Mouse (Mus musculus) G1E-ER4 (cell line): ENCODE measurements around the gene Serpina3c. TPM values are rescaled to one million over a fixed set of nuclear protein-coding genes. Genes with fewer than 3 reads are reported as not detected.
"Not testable (repeated sequence)": the region's sequence is repeated elsewhere in the genome, so short reads cannot be mapped to it uniquely, and the experiment has no call there.

Experiments
- GATA1 ChIP-seq: IDR thresholded peaks from one replicate; pipeline ENCODE4 v1.8.0; 2012; ENCODE audit warnings: low read length, inconsistent platforms
- polyA plus RNA-seq: library from polyadenylated mRNA; stranded (reverse); fragments of >175 nt; gene quantifications from 2 replicates; pipeline ENCODE4 v1.2.3, GENCODE M21; 2012

Gene Serpina3c
- polyA plus RNA-seq, 1 experiment = not detected

DNA sequence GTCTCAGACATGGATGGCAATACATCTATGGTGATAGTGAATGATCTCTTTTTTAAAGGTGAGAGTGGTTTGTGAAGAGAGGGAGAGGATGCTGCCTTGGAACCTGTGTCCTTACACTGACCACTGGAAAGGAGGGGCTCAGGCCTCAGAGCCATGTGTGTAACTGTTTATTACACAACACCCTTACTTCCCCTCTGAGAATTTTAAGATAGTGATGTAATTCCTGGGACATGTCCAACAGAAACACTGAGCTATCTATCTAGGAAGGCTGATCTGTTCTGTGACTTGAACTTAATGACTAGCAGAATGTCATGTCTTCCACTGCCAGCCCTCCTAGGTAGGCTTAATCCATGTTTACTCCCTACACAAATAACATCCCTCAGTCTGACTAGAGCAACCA is 22.6 kb downstream of the Serpina3c start:
- TF ChIP-seq GATA1 = no peak

DNA sequence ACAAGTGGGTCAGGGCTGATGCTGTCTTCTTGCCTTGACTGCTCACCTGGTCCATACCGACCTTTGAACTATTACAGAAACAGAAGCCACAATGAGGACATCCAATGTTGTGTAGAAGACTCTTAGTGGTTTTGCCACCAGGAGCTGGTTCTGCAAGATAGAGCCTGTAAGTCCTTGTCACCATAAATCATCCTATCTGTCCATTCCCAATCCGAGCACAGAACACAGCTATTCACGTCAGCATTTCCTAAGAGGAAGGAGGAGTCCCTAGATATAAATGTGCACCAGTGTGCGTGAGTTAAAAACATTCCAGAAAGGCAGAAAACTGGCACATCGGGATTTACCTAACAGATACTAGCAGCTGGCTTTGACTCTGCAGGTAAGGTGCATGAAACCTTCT is 26.0 kb downstream of the Serpina3c start, which contains the start of gene Serpina3b:
Serpina3b (plus strand) TSS at position 301 of the 400 bp plus-strand sequence.
- no peak for TF ChIP-seq GATA1

DNA sequence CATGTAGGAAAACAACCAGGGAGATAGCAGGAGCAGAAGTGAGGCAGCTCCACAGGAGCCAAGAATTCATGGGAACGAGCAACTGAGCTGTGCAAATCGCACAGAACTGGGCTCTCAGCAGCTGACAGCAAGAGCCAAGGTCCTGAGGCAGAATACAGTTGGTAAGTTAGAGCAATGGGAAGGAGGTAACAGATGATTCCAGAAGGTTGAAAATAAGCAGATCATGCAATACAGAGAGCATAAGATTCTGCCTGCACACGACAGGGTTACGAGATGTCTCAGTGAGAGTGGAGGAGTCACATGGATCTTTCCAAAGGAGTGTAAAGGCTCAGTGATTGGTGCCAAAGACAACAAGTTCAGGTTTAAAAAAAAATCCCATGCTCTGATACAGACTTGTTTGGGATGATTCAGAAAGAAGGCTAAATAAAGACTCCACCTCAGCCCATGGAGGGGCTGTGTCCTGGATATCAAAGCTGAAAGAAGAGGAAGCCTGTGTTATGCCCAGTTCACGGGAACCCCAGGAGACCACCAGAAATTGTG is 28.6 kb downstream of the Serpina3c start:
- no peak for TF ChIP-seq GATA1

DNA sequence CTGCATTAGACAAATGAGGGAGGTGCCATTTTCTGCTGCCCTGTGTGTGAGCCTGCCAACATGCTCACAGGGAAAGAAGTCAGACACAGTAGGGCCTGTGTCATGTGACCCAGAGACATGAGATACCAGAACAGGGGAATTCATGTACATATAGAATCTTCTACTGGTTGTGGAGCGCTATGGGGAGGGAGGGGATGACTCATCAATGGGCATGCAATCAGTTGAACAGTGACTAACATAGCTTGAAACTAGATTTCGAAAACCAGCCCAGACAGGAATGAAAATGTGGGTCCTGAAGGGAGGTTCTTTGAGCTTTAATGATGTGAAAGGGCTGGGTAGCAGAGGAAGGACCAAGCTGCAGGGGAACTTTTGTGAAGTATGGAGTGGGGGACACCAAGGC is 29.7 kb downstream of the Serpina3c start:
- TF ChIP-seq GATA1 = no peak

DNA sequence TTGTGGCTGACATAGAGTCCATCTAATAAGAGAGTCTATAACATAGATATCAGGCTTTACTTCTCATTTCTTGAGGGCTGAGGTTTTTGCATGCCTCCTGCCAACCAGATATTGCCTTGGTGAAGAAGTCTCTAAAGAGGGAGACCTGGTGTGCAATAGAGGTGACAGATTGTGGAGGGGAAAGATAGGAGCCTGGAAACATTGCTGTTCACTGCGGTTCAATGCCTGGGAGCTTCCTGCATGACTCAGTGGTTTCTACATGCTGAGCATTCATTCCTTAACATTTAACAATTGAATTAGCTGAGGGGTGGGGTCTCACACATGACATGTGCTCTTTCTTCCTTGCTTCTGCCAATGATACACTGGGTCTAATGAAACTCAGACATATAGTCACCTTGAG is 30.6 kb downstream of the Serpina3c start:
- TF ChIP-seq GATA1 = no peak

DNA sequence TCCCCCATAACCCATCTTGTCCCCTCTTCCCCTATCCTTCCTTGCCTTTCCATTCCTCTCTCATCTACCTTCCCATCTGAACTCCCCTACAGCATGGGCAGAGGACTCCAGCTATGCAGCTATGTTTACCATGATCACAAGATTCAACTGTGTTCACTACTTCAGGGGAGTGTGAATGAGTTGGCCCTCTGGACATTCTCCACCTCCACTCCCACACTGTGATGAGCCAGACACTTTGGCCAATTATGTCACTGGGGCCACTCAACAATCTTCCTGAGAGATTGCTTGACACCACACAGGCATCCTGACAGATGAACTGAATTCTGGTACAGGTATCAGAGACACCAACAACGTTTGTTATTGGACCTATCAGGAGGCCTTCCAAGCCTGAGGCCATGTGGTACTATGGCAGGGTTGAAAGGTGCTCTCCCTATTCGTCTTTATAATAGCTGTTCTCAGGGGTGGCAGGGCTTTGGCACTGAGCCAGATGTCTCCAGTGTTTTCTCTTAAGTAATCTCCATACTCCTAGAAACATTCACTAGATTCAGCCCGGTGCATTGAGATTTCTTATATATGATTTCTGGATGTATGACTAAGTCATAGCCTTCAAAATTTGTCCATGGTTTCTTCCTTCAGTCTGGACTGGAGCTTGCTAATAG is 38.6 kb downstream of the Serpina3c start:
- TF ChIP-seq GATA1 = no peak

DNA sequence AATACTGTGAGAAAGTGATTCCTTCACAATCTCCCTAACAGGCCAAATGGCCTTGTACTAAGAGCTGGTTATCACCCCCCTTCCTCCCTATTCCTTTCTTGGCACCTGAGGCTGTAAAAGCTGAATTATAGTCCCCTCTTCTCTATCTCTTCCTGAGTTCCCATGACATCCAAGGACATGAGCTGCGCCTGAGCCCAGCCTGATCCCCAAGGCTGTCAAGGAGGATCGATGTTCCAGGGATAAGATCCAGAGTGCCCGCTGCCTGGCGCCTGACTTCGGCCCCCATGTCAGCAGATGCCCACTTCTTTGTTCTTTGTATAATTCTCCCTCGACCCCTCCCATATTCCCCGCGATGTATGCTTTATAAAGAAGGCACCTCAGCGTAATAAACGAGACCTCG is 41.3 kb downstream of the Serpina3c start, which contains the start of gene Serpina3a:
Serpina3a (plus strand) TSS at position 392 of the 400 bp plus-strand sequence.
- not testable (repeated sequence) for TF ChIP-seq GATA1

DNA sequence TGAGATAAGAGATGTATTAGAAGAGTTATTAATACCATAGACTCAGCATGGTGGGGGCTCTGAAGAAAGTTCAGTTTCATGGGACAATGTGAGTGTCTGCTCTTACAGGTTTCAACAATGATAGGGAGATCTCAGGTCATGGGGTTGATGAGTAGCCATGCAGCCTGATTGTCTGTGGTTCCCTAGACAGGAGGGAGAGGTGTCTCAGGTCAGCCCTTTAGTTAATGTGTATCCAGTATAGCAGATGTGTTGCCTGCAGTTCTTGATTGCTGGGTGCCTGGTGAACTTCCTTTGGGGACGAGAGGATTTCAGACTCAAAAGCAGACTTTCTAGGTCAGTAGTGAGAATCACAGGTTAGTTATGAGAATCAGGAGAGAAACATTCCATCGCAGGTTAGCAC is 45.2 kb downstream of the Serpina3c start:
- TF ChIP-seq GATA1 = no peak

DNA sequence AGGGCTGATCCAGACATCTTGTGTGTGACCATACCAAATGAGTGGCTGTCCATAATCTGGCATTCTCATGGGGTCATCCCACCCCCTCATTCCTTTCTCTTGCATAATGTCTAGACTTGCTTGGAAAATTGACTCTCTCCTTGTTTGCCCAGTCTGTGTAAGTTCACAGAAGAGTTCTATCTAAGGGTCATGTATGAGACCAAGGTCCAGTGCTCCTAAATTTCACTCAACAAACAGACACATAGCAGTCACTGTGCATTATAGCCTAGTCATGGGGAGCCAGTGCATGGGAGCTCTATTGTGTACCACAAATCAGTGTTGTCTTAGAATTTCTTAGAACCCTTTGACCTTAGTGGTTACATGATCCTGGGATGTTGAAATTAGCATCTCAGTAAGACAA is 46.8 kb downstream of the Serpina3c start:
- TF ChIP-seq GATA1 = no peak

DNA sequence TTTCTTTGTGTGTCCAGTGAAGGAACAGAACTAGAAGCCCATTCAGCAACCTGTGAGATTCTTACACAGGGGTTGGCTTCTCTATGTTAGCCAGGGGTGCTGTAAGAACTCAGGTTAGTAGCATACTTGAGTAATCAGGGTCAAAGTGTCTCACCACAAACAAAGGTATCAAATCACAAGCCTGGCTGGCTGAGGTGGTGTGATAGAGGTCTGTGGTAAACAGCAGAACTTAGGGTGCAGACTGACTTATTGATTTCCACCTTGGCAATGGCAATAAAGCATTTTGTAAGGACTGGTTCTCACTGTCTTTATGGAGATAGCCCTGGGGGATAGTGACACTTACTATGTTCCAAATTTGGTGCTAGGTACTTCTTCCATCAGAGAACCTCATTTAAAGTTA is 47.8 kb downstream of the Serpina3c start:
- TF ChIP-seq GATA1 = no peak

DNA sequence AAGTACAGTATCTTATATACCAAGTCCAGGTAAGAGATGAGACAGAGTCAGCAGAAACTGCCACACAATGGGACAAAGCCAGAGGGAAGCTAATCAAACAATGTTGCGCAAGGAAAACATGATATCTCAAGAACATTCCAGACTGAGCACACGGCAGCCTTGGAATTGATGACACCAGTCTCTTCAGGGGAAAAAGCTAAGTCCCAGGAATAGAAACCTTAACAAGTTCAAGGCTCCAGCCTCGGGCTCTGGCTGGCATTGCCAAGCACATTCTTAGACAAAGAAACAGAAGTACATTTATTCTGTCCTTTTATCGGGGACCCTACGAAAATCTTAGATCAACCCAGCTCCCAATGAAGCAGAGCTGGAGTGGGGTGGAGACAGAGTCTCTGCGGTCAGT is 52.9 kb downstream of the Serpina3c start, which contains the start of gene Serpina5:
Serpina5 (plus strand) TSS at position 346 of the 400 bp plus-strand sequence.
- no peak for TF ChIP-seq GATA1

Other genes with a start within 250 kb of the Serpina3c start
- gene Serpina1c, start 249.0 kb downstream of the Serpina3c start, polyA plus RNA-seq = not detected in 2 replicates
- gene Serpina1e, start 194.9 kb downstream of the Serpina3c start, polyA plus RNA-seq = not detected in 2 replicates
- not detected in 2 replicates for gene Serpina11, start 163.9 kb downstream of the Serpina3c start, polyA plus RNA-seq
- gene Serpina9, start 140.1 kb downstream of the Serpina3c start, polyA plus RNA-seq = not detected in 2 replicates
- not detected in 2 replicates for gene Serpina12, start 109.4 kb downstream of the Serpina3c start, polyA plus RNA-seq
- not detected in 2 replicates for gene Serpina5, start 52.8 kb downstream of the Serpina3c start, polyA plus RNA-seq
- gene Serpina3a, start 41.1 kb downstream of the Serpina3c start, polyA plus RNA-seq = not detected in 2 replicates
- gene Serpina3b, start 25.9 kb downstream of the Serpina3c start, polyA plus RNA-seq = not detected in 2 replicates
- gene Serpina3f, start 60.7 kb upstream of the Serpina3c start, polyA plus RNA-seq = not detected in 2 replicates
- not detected in 2 replicates for gene Serpina3g, start 82.4 kb upstream of the Serpina3c start, polyA plus RNA-seq
- not detected in 2 replicates for gene Serpina3i, start 109.3 kb upstream of the Serpina3c start, polyA plus RNA-seq
- gene Serpina3j, start 160.7 kb upstream of the Serpina3c start, polyA plus RNA-seq = not detected in 2 replicates
- gene Serpina3k, start 184.6 kb upstream of the Serpina3c start, polyA plus RNA-seq = not detected in 2 replicates
- gene Serpina3m, start 184.6 kb upstream of the Serpina3c start, polyA plus RNA-seq = not detected in 2 replicates